Mouse (Mus musculus) left cerebral cortex, adult 18-20 months (tissue): ENCODE measurements around the gene Tmco5b. TPM values are rescaled to one million over a fixed set of nuclear protein-coding genes. Genes with fewer than 3 reads are reported as not detected.

Experiments used
- DNase-seq, 2 experiments: peaks; one replicate each; pipeline ENCODE4 v3.0.0; 2021 to 2022; ENCODE audit warnings: low spot score in 2 of 2, mixed read lengths in 1 of 2
- long read RNA-seq, 2 experiments: library from polyadenylated mRNA; stranded (forward); transcript quantifications; one replicate each; pipeline ENCODE4 v2.0.0; 2021
- total RNA-seq, 2 experiments: library from RNA; stranded (reverse); gene quantifications; 2 replicates each; pipeline ENCODE4 v1.2.3; 2021

Gene Tmco5b
- not detected for total RNA-seq
- long read RNA-seq, experiment 1: 0 reads
- long read RNA-seq, experiment 2: 0 reads

DNA sequence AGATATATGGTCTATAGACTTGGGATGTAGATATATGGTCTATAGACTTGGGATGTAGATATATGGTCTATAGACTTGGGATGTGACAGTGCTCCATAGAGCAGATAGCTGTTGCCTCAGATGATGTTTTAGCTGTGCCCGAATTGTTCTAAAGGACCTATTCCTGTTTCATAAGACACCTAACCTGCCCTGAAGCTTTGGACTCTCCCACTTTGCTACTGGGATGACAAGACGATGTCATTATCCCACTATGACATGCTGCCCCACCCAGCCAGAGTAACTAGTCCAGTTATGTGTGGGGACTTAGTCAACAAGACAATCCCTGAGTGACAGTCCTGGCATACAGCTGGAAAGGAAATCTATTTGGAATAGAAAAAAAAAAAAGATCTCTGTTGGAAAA lies at the start of gene Tmco5b:
Gene Tmco5b (plus strand): TSS at position 301 of the 400 bp plus-strand sequence.
- no peak for DNase-seq

DNA sequence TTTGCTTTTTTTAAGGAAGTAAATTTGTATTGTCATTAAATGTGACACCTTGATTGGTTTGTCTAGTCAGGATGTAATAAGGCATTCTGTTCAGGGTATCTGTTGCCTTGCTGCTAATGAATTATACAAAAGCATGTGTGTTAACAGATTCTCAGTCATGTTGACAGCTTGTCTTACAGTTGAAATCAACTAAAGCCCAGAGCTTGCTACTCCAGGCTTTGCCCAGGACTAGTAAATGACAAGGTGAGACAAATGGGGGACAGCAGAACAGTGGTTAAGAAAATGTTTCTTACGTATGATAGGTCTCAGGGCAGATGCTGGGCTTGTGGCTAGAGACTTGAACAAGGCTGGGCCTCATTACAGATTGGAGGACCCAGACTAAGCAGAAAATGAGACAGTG lies 48.5 kb upstream of the Tmco5b start:
- DNase-seq: no peak

GRCm38 (mm10) chr2:113238871-113239270 lies 46.7 kb upstream of the Tmco5b start:
- no peak for DNase-seq

DNA sequence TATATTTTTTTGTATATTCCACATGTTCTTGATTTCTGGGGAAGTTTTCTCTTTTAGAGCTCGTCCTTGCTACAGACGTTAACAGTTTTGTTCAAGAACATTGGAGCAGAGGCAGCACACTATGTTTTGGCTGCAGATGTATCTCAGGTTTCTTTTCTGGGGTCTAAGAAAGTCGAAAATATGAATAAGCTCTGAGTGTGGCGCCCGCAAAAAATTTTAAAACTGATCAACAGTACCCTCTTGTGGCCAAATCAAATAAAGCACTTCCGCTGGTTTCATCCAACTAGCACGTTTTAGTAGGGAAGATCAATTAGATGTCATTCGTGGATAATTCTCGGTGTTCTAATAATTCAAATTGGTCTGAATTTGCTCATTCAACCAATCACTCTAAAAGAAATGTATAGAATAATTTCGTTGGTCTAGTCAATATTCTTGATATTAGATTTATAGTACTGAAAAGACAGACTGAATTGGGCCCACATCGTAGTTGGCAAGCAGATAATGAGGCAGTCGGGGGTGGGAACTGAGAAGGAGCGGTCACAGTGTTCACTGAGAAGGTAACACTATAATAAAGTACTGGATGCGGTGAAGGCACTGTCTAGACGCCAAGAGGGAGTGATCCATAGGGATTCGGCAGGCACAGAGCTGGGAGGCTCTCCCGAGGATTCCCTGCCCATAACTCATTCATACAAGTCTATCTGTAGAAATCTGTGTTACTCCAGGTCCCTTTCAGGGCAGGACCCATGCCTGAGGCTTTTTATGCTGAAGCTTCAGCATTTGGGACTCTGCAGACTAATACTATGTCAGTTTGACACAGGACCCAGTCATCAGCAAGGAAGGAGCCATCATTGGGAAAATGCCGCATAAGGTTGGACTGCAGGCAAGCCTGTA lies 17.1 kb downstream of the Tmco5b start:
- peak; percentile 56 to 59 for DNase-seq

GRCm38 (mm10) chr2:113303240-113303538 lies 17.7 kb downstream of the Tmco5b start:
- no peak for DNase-seq

GRCm38 (mm10) chr2:113305339-113305738 lies 19.8 kb downstream of the Tmco5b start:
- peak; percentile 85 to 95 for DNase-seq

DNA sequence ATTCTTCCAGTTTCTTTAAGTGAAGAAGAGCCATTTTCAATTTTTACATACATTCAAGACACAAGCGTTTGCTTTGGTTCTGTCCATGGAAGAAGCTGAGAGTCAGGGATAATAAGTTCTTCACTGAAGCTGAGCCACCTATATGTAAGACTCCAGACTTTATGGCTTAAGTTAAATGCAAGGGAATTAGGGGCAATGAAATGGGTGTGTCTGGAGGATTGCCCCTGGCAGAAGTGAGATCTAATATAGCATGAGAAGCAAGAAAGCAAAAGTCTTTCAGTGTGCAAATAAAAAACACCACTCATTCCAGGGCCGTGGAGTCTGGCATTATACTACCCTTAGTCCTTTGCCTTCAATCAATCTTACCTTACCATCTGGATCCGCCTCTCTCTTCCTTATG lies 25.7 kb downstream of the Tmco5b start:
- no peak for DNase-seq

DNA sequence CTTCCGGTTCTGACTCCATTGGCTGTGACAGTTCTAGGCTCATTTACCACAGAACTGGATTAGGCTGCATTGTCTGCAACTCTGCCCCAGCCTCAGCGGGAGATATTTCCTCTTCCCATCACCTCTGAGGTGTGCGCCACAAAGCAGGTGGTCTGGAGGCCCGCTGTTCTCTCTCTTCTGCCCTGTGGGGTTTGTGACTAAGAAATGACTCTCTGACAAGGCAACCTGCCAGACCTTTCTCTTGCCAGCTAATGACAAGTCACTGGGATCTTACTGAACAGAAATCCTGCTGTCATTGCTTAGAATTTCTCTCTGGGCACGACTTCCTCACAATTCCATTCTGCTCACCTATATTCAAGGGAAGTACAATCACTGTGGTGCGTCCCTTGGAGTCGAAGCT lies 37.5 kb downstream of the Tmco5b start:
- DNase-seq: no peak

DNA sequence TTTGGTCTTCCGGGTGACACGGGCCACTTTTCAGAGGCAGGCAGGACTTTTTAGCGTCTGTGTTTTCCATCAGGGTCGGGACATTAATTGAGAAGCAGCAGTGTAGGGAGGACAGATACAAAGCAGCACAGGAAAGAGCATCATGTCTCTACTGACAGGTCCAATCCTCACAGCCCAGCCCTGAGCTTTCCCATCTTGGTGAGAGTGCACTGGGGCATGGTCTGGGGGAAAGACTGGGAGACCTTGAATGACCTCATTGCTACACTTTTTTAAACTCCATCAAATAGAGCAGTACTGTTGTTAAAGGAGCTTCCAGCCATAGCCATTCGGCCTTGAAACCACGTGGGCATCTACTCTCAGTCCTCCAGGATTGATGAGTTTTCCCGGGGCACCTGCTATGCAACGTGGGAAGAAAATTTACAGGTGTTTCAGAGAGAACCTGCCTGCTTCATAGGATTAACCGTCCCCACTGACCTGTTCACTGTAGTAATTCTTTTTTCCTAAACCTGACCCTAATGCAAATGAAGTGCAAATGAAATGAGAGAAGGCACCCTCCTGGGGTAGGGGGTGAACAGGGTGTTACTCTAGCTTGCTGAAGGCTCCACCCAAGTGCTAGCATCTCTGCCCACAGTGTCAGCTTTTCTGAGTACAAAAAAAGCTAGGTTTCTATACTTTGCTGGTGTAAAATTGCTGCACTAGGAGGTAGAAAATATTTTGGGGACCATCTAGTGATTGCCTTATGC lies 48.4 kb downstream of the Tmco5b start:
- DNase-seq: no peak

DNA sequence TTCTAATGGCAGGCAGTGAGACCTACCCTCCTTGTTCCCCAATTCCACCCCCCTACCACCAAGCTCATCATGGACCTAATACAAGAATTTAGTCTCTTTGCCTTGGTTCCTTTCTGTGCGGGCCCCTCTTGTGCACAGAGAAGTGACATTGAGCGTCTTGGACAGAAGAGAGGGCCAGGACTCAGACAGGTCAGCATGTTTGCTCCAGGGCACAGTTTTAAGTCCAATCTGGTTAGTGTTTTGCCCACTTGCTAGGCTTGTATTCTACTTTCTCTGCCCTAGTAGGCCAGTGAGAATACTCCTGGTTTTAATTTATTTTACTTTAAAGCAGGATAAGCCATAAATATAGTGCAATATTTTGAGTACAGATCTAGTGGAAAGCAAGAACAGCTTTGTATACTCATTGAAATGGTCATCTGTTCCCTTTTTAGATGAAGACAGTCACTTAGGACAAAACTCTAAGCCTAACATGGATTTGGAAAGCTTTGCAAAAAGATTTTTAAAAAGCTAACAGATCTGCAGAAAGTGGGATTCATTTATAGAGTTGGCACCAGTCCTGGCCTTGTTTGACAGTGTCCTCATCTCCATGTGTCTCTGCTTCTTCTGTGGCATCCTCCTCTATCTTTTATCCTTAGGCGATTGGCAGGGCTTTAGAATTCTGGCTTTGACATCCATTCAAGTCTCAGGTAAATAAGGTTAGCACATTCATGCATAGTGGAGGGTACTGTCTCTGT lies 50.2 kb downstream of the Tmco5b start:
- peak; percentile 36 to 51 for DNase-seq

DNA sequence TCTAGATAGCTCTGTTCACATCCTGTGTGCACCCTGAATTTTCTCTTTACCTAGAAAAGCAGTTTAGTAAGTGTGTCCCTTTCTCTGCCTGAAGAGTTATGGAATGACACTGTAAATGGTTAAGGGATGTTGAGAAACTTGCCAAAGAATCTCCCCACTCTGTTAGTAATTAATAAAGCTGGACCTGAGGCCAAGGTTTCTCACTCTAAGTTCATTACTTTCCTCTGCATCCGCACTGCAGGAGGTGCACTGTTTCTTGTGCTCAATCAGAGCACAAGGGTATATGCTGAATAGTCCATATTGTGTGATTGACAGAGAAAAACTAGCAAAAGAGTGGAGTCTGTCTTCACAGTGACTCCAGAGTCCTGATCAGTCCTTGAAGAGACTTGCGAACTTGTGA lies 59.0 kb downstream of the Tmco5b start:
- no peak for DNase-seq

Other genes starting within 250 kb of the Tmco5b start
- 10 to 100 TPM; 20.5 to 28.8 TPM for gene Ryr3, start 68.6 kb upstream of the Tmco5b start, total RNA-seq
- gene Fmn1, start 42.0 kb downstream of the Tmco5b start, total RNA-seq: 10 to 100 TPM; 58.9 to 65.5 TPM